Mouse (Mus musculus): ENCODE measurements around the gene Per1. TPM values are rescaled to one million over a fixed set of nuclear protein-coding genes. Genes with fewer than 3 reads are reported as not detected.

Gene Per1
- polyA plus RNA-seq, 1 experiment from 2014 or later = 10.0 TPM

DNA sequence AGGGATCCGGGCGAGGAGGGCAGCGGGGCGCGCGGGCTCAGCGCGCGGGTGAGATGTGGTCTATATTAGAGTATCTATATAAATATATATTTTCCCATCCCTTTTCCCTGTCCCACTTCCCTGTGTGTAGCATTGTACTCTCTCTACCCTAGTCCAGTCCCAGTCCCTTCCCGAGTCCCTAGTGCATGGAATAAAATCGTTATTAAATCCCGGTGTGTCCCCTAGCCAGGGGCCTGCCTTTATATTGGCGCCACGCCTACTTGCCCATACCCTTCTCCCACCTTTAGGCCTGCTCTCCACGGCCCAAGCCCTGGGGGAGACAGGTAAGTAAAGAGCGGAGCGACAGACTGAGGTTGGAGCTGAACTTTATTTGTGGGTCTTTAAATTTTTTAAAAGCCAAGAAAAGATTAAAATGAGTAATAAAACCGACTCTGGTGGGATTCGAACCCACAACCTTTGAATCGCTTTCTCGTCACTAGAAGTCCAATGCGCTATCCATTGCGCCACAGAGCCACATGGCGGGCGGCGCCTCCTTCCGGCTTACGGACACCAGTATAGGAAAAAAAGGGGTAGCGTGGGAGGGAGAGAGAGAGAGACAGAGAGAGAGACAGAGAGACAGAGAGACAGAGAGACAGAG, 28.2 kb downstream of the Per1 start:
- under 1% methylated on average over 29 of the region's 29 CpGs for WGBS
- Histone ChIP-seq H3K4me2 (peak overlapping the region; percentile 98), H3K9ac (peak overlapping the region; percentile 70), H3K27ac (replicated peaks) (peak overlapping the region; percentile 79), H3K27me3 (peaks cover 9% of the 10 kb centered on the region), H3K4me3 (peak overlapping the region; percentile 89), H3K9me3 (no peaks in the 10 kb centered on the region), H3K36me3 (no peaks in the 10 kb centered on the region), H3K4me1 (replicated peaks) (peaks cover 50% of the 10 kb centered on the region)
- ATAC-seq (ENCODE audit: low FRiP score, low read depth) = peak; percentile 2

DNA sequence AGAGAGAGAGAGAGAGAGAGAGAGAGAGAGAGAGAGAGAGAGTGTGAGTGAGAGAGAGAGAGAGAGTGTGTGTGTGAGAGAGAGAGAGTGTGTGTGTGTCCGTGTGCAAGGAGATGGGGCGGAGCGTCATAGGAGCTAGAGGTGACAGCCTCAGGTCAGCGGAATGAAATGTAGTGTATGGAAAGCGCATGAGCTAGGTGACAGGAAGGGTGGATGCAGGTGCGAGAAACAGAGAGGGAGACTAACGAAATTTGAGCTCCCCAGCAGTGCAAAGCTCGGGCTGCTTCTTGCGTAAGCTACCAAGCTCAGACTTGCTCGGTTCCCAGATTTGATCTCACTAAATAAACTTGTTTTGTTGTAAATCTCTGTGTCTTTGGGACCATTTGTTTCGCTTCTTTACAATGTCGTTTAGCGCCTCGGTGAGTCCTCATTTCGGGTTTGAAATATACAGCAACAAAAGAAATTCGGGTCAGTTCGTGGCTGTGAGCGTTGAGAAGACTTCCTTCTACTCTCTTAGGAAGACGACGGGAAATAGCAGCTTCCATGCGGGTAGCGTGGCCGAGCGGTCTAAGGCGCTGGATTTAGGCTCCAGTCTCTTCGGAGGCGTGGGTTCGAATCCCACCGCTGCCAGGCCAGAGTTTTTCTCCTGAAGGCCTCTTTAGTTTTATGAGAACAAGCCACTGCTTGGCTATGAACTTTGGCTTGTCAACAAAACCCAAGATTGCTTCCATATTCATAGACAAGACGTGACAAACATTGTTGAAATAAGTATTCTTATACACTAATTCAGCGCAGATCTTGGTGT, 28.9 kb downstream of the Per1 start:
- Histone ChIP-seq H3K36me3 (no peaks in the 10 kb centered on the region), H3K9me3 (no peaks in the 10 kb centered on the region), H3K27ac (replicated peaks) (peak overlapping the region; percentile 68), H3K4me2 (peak overlapping the region; percentile 98), H3K4me1 (replicated peaks) (peaks cover 46% of the 10 kb centered on the region), H3K4me3 (peak overlapping the region; percentile 89), H3K27me3 (peaks cover 11% of the 10 kb centered on the region), H3K9ac (peak overlapping the region; percentile 35)
- peak; percentile 70 for ATAC-seq (ENCODE audit: low FRiP score, low read depth)
- WGBS = under 1% methylated on average over 31 of the region's 31 CpGs

DNA sequence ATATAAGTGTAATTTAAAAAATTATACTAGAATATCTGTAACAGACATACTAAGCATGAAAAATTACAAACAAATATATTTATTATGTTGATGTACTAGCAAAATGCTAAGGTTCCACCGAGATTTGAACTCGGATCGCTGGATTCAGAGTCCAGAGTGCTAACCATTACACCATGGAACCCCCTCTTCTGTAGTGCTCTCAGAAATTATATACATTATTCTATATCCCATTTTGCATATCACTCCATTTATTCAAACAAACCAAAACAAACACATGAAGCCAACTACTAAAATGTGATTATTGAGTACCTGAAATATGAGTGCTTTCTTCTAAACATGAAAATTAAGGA, 29.5 kb downstream of the Per1 start:
- no peaks in the 10 kb centered on the region for H3K9me3 ChIP-seq
- H3K4me1 ChIP-seq (replicated peaks) = peaks cover 41% of the 10 kb centered on the region
- H3K27me3 ChIP-seq = peaks cover 11% of the 10 kb centered on the region
- H3K4me3 ChIP-seq = peak overlapping the region; percentile 89
- WGBS = under 1% methylated on average over 3 of the region's 3 CpGs
- no peaks in the 10 kb centered on the region for H3K36me3 ChIP-seq
- H3K9ac ChIP-seq = no peak overlapping the region
- peak; percentile 42 for ATAC-seq (ENCODE audit: low FRiP score, low read depth)
- H3K27ac ChIP-seq (replicated peaks) = no peak overlapping the region
- H3K4me2 ChIP-seq = peak overlapping the region; percentile 98

DNA sequence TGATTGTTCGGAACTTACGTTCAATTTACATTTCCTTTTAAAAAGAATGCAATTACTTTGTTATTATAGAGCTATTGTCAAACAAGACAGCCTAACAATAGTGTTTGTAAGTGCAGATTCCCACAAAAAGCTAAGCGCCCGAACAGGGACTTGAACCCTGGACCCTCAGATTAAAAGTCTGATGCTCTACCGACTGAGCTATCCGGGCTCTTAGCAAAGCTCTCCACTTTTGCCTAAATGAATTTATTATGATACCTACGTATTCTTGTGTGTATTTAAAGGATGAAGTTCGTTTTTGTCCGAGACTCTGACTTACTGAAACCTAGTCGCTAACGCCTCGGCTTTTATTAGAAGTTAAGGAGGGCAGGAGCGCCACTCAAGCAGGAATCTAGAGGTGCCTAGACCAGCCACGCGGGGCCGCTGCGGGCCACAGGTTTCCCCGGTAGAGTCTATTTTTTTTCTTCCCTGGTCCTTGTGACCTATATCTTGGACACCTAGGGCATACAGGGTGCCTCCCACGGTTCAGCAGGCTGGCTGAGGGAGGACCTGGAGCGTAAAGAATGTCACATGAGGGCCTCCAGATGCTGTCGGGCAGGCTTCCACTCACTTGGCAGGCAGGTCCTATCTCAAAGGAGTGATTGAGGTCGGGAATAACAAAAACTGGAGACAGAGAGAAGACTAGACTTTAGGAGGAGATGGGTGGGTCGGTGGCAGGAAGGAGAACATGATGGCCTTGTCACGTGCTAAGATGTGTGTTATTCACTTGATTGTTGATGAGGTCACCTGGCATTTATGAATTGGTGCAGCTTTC, 30.2 kb downstream of the Per1 start:
- WGBS = under 1% methylated on average over 24 of the region's 24 CpGs
- Histone ChIP-seq H3K4me3 (peak overlapping the region; percentile 61), H3K9me3 (no peaks in the 10 kb centered on the region), H3K36me3 (no peaks in the 10 kb centered on the region), H3K27ac (replicated peaks) (peak overlapping the region; percentile 83), H3K27me3 (peaks cover 9% of the 10 kb centered on the region), H3K9ac (peak overlapping the region; percentile 56), H3K4me2 (peak overlapping the region; percentile 76), H3K4me1 (replicated peaks) (peaks cover 33% of the 10 kb centered on the region)
- peak; percentile 27 for ATAC-seq (ENCODE audit: low FRiP score, low read depth)

DNA sequence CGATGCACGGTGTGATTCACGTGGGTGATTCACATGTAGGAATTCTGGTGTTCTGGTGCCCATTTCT, 30.7 kb downstream of the Per1 start, which contains the start of gene Aloxe3:
Gene Aloxe3, plus strand, starts transcription at position 45 of the 67 bp plus-strand sequence.
- no peak for ATAC-seq (ENCODE audit: low FRiP score, low read depth)
- Histone ChIP-seq H3K9ac (peak within 1 kb of the TSS; percentile 56), H3K27ac (replicated peaks) (peak within 1 kb of the TSS; percentile 83), H3K4me3 (peak within 1 kb of the TSS; percentile 61), H3K27me3 (peaks cover 5% of the 10 kb centered on the region), H3K9me3 (no peaks in the 10 kb centered on the region), H3K4me1 (replicated peaks) (peaks cover 29% of the 10 kb centered on the region), H3K36me3 (no peaks in the 10 kb centered on the region), H3K4me2 (peak within 1 kb of the TSS; percentile 76)
- WGBS = 1% methylated on average over 3 of the region's 3 CpGs

DNA sequence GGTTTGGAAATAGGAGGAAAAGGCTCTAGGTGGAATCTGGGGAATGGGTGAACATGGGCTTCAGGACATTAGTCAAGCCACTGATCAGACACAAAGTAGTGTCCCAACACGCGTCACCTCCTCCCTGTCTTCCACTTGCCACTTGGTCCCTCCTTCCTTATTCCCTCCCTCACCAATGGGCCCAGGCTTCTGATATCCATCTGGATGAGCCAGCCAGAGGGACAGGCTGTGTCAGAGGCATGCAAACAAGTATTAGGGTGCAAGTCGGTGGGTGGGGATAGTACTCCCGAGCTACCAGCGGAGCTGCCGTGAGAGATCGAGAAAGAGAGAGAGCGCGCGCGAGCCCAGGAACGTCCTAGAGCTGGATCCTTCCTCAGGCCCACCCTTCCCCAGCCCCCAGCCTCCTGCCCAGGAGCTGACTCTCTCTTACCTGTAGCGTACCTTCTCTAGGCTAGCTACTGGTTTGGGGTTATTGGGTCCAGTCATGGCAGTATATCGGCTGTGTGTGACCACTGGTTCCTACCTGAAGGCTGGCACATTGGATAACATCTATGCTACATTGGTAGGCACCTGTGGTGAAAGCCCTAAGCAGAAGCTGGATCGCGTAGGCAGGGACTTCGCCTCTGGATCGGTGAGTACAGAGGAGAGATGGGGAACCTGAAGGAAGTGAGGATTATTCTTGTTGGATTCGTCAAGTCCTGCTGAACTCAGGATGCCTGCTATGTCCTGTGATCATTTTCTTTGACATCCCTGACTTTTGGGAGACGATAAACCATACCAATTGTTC, 31.1 kb downstream of the Per1 start:
- H3K4me1 ChIP-seq (replicated peaks) = peaks cover 24% of the 10 kb centered on the region
- no peak for ATAC-seq (ENCODE audit: low FRiP score, low read depth)
- H3K36me3 ChIP-seq = no peaks in the 10 kb centered on the region
- WGBS = 7% methylated on average over 20 of the region's 20 CpGs
- H3K27me3 ChIP-seq = peaks cover 5% of the 10 kb centered on the region
- peak overlapping the region; percentile 83 for H3K27ac ChIP-seq (replicated peaks)
- no peaks in the 10 kb centered on the region for H3K9me3 ChIP-seq
- H3K9ac ChIP-seq = peak overlapping the region; percentile 56
- H3K4me2 ChIP-seq = peak overlapping the region; percentile 76
- peak overlapping the region; percentile 61 for H3K4me3 ChIP-seq

DNA sequence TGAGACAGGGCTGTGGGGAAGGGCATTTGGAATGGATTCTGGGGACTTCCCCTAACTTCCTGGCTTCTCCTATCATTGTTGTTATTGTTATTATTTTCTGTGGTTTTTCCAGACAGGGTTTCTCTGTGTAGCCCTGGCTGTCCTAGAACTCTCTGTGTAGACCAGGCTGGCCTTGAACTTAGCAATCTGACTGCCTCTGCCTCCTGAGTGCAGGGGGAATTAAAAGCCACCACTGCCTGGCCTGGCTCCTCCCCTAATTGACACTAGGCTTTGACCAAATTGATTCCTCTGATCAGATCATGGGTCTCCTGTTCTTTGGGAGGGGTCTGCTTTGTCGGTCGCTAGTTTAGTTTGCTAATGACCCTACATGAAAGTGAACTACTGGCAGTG, 31.7 kb downstream of the Per1 start:
- no peaks in the 10 kb centered on the region for H3K36me3 ChIP-seq
- H3K4me2 ChIP-seq = peak overlapping the region; percentile 76
- peak overlapping the region; percentile 56 for H3K9ac ChIP-seq
- H3K27ac ChIP-seq (replicated peaks) = no peak overlapping the region
- H3K4me3 ChIP-seq = peak overlapping the region; percentile 61
- 62% methylated on average over 2 of the region's 2 CpGs for WGBS
- H3K27me3 ChIP-seq = peaks cover 5% of the 10 kb centered on the region
- peaks cover 18% of the 10 kb centered on the region for H3K4me1 ChIP-seq (replicated peaks)
- H3K9me3 ChIP-seq = no peaks in the 10 kb centered on the region
- no peak for ATAC-seq (ENCODE audit: low FRiP score, low read depth)

DNA sequence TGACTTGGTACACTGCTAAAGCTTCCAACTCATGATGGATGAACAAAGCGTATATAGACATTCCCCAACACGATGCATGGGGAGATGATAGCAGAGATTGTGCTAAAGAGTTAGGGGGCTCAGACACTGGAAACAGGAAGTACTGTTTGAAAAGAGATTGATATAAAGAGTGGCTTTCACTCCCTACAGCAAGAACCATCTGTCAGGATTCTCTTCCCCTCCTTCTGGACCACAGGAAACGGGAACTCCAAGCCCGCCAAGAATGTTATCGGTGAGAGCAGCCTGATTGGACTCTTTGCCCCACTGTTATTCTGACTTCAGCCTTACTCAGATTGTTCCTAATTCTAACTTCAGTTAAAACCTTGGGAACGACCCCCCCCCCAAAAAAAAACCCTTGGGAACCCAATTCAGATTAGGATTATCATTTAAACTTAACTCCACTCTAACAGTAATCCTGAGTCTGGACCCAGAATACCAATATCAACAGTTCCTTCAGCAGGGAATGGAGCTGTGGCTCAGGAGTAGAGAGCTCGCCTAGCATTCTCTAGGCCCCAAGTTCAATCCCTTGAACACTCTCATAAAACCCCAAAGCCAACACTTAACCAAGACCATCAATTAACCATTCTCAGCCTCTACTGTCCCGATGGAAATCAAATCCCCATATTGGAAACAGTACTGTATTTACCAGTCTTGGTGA, 33.6 kb downstream of the Per1 start:
- WGBS = 79% methylated on average over 8 of the region's 8 CpGs
- no peaks in the 10 kb centered on the region for H3K9me3 ChIP-seq
- no peak for ATAC-seq (ENCODE audit: low FRiP score, low read depth)

DNA sequence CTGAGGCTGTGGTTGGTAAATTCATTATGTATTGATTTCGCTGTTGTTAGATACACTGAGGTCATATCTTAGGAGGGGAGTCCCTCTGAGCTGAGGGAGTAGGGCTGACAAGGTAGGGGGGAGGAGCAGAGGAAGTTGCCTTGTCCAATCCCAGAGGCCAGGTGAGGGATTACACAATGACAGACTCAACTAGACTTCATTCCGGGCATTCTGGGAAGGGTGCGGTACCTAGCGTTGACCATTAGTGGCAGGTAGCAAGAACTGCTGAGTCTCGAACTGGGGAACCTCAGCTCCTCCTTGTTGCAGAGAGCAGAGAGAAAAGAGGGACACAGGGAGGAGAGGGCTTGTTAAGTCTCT, 38.5 kb downstream of the Per1 start:
- Histone ChIP-seq H3K27ac (replicated peaks) (0 out of 2 replicates have a peak overlapping the region, but pooled peaks have one; percentile 63), H3K4me1 (replicated peaks) (peaks cover 7% of the 10 kb centered on the region; the same call in 1 of the 2 replicates), H3K4me3 (peak overlapping the region; percentile 41), H3K4me2 (peak overlapping the region; percentile 59), H3K9ac (no peak overlapping the region), H3K36me3 (no peaks in the 10 kb centered on the region), H3K9me3 (no peaks in the 10 kb centered on the region), H3K27me3 (no peaks in the 10 kb centered on the region; the same call in none of the 2 replicates)
- ATAC-seq (ENCODE audit: low FRiP score, low read depth) = no peak
- 19% methylated on average over 5 of the region's 5 CpGs for WGBS

More for the DNA sequence above, 33.6 kb downstream of the Per1 start:
- H3K36me3 ChIP-seq = no peaks in the 10 kb centered on the region
- no peak overlapping the region for H3K27ac ChIP-seq (replicated peaks)
- H3K4me3 ChIP-seq = no peak overlapping the region
- H3K4me2 ChIP-seq = no peak overlapping the region
- H3K27me3 ChIP-seq = peaks cover 5% of the 10 kb centered on the region
- H3K9ac ChIP-seq = no peak overlapping the region
- peaks cover 15% of the 10 kb centered on the region for H3K4me1 ChIP-seq (replicated peaks)

DNA sequence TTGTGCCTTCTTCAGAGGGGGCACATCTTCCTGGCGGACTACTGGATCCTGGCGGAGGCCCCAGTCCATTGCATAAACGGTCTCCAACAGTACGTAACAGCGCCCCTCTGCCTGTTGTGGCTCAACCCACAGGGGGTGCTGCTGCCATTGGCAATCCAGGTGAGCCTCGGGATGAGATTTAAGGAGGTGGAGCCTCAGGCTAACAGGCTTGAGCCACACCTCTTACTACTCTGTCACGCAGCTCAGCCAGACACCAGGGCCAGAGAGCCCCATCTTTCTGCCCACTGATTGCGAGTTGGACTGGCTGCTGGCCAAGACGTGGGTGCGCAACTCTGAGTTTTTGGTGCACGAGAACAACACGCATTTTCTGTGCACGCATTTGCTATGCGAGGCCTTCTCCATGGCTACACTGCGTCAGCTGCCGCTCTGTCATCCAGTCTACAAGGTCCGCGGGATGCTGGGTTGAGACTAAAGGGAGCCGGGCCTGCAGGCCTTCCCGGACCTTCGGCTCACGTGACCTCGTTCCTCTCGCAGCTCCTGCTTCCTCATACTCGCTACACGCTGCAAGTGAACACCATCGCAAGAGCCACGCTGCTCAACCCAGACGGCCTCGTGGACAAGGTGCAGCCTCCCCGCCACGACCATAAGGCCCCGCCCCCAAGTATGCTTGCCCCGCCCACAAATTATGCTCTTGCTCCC, 39.1 kb downstream of the Per1 start:
- peak overlapping the region; percentile 41 for H3K4me3 ChIP-seq
- no peaks in the 10 kb centered on the region; the same call in none of the 2 replicates for H3K27me3 ChIP-seq
- H3K9me3 ChIP-seq = no peaks in the 10 kb centered on the region
- peaks cover 7% of the 10 kb centered on the region; the same call in 1 of the 2 replicates for H3K4me1 ChIP-seq (replicated peaks)
- H3K4me2 ChIP-seq = peak overlapping the region; percentile 59
- WGBS = 1% methylated on average over 34 of the region's 34 CpGs
- peak; percentile 78 for ATAC-seq (ENCODE audit: low FRiP score, low read depth)
- H3K9ac ChIP-seq = peak overlapping the region; percentile 26
- H3K27ac ChIP-seq (replicated peaks) = peak overlapping the region; percentile 63
- H3K36me3 ChIP-seq = no peaks in the 10 kb centered on the region

DNA sequence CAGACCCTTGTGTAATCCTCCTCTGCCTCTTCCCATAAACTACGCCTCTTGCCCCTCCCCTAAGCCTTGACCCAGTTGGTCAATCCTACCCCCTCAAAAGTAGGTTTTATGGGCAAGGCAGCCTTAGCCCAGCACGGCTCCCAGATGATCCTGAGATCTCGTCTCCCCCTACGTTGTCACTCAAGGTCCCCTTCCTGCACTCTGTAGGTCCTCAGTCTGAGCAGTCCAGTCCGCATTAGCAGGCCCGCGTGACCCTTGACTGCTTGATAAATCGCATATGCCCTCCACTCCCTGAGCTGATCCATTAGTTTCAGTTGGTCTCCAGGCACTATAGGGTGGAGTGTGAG, 39.6 kb downstream of the Per1 start:
- 36% methylated on average over 8 of the region's 8 CpGs for WGBS
- H3K27ac ChIP-seq (replicated peaks) = peak overlapping the region; percentile 63; the same call in 1 of the 2 replicates
- H3K4me2 ChIP-seq = peak overlapping the region; percentile 59
- H3K27me3 ChIP-seq = no peaks in the 10 kb centered on the region; the same call in none of the 2 replicates
- H3K9me3 ChIP-seq = no peaks in the 10 kb centered on the region
- peak overlapping the region; percentile 26 for H3K9ac ChIP-seq
- peak; percentile 59; the same call in 1 of the 2 replicates for ATAC-seq (ENCODE audit: low FRiP score, low read depth)
- peaks cover 7% of the 10 kb centered on the region; the same call in 1 of the 2 replicates for H3K4me1 ChIP-seq (replicated peaks)
- H3K36me3 ChIP-seq = no peaks in the 10 kb centered on the region
- peak overlapping the region; percentile 41 for H3K4me3 ChIP-seq
